Mouse (Mus musculus): Measurements from ENCODE around the gene Ccdc184. TPM values are rescaled to one million over a fixed set of nuclear protein-coding genes. Genes with fewer than 3 reads are reported as not detected.

The Ccdc184 gene
- polyA plus RNA-seq, 1 experiment from 2014 or later: 2.5 TPM

DNA sequence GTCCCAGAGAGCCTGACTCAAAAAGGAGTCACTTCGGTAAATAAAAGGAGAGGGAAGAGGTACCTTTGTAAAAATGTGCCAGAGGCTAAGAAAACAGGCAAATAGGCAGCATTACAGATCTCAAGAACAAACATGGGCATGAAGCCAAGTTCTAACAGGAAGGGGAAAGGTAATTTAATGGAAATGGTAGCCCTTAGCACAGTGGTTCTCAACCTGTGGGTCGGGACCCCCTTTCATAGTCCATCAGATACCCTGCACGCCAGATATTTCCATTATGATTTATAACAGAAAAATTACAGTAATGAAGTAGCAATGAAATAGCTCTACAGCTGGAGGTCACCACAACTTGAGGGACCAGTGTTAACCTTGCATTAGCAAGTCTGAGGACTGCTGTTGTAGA is 10.4 kb downstream of the Ccdc184 start:
- no peak overlapping the region for H3K9ac ChIP-seq (ENCODE audit: low read depth, low read length)
- no peak overlapping the region for H3K4me3 ChIP-seq (ENCODE audit: low read depth, low read length)
- WGBS: 64% methylated on average over 3 of the region's 3 CpGs
- H3K4me2 ChIP-seq (ENCODE audit: low read depth, low read length): no peak overlapping the region
- no peak for ATAC-seq (ENCODE audit: low read depth)
- no peaks in the 10 kb centered on the region for H3K9me3 ChIP-seq (ENCODE audit: control insufficient read depth, low read length)
- H3K27ac ChIP-seq (replicated peaks; ENCODE audit: low read depth, low read length): no peak overlapping the region
- no peaks in the 10 kb centered on the region for H3K36me3 ChIP-seq (ENCODE audit: control insufficient read depth, insufficient read depth, low read length)
- no peaks in the 10 kb centered on the region for H3K4me1 ChIP-seq (ENCODE audit: control insufficient read depth, insufficient read depth, low read length)
- no peak for DNase-seq (ENCODE audit: low spot score)
- peaks cover 19% of the 10 kb centered on the region for H3K27me3 ChIP-seq (replicated peaks; ENCODE audit: control insufficient read depth, insufficient read depth, low read length)

DNA sequence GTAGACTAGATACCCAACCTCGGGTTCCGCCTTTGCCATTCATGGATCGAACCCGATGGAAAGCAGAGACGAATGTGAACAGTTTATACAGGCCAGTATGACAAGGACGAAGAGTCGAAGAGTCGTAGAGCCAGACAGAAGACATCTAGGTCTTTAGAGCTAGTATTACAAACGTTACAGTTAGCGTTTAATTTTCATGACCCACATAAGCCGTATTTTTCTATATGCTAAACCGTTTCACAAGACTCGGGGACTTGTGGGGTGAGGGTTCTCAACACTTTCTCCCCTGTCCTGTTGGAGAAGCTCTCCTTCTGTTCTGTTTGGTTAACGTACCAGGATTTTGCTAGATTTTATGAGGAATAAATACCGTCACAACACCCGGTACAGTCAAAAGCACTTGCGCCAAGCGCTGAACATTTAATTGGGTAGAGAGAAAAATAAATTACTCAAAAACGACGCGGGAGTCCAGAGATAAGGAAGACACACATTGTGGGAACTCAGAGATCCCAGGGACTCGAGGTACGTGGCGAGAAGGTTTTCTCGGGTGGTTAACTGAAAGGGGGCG is 13.7 kb downstream of the Ccdc184 start:
- H3K27me3 ChIP-seq (replicated peaks; ENCODE audit: control insufficient read depth, insufficient read depth, low read length): peaks cover 12% of the 10 kb centered on the region
- H3K4me1 ChIP-seq (ENCODE audit: control insufficient read depth, insufficient read depth, low read length): no peaks in the 10 kb centered on the region
- 6% methylated on average over 26 of the region's 26 CpGs for WGBS
- H3K4me2 ChIP-seq (ENCODE audit: low read depth, low read length): peak overlapping the region; percentile 62
- no peak for DNase-seq (ENCODE audit: low spot score)
- ATAC-seq (ENCODE audit: low read depth): no peak
- H3K4me3 ChIP-seq (ENCODE audit: low read depth, low read length): peak overlapping the region; percentile 55
- H3K27ac ChIP-seq (replicated peaks; ENCODE audit: low read depth, low read length): peak overlapping the region; percentile 65; the same call in 1 of the 2 replicates
- H3K9ac ChIP-seq (ENCODE audit: low read depth, low read length): peak overlapping the region; percentile 41; the same call in 1 of the 2 replicates
- H3K36me3 ChIP-seq (ENCODE audit: control insufficient read depth, insufficient read depth, low read length): no peaks in the 10 kb centered on the region
- no peaks in the 10 kb centered on the region for H3K9me3 ChIP-seq (ENCODE audit: control insufficient read depth, low read length)

DNA sequence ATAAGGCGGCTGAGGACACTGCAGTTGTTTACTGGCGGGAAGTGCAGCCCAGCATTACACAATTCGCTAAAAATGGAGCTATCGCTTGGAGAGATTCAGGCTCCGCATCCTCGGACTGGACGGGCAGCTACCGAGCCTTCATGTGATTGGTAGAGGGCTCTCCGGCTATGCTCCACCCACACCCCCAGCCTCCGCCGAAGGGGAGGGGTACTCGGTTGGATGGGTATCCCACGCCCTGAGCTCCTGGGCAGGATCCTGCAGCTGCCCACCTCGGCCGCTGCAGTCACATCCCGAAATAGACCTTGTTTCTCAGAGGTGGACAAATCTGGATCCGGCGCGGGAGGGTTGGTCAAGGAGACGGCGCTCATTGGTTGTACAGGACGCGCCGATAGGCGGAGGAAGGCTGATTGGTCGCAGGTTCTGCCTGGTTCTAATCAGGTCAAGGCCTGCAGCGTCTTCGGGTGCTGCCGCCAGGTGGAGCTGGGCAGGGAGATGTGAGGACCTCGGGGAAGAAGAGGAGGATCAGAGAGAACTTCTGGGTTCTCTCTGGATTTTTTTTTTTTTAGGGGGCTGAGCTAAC is 14.3 kb downstream of the Ccdc184 start:
- Histone ChIP-seq H3K27ac (replicated peaks; ENCODE audit: low read depth, low read length) (peak overlapping the region; percentile 65; the same call in 1 of the 2 replicates), H3K4me1 (ENCODE audit: control insufficient read depth, insufficient read depth, low read length) (no peaks in the 10 kb centered on the region), H3K9me3 (ENCODE audit: control insufficient read depth, low read length) (no peaks in the 10 kb centered on the region), H3K4me2 (ENCODE audit: low read depth, low read length) (peak overlapping the region; percentile 62), H3K9ac (ENCODE audit: low read depth, low read length) (peak overlapping the region; percentile 41; the same call in 1 of the 2 replicates), H3K36me3 (ENCODE audit: control insufficient read depth, insufficient read depth, low read length) (no peaks in the 10 kb centered on the region), H3K27me3 (replicated peaks; ENCODE audit: control insufficient read depth, insufficient read depth, low read length) (peaks cover 12% of the 10 kb centered on the region), H3K4me3 (ENCODE audit: low read depth, low read length) (peak overlapping the region; percentile 55)
- DNase-seq (ENCODE audit: low spot score) (peak; percentile 94), ATAC-seq (ENCODE audit: low read depth) (peak; percentile 98)
- WGBS: under 1% methylated on average over 27 of the region's 30 CpGs

DNA sequence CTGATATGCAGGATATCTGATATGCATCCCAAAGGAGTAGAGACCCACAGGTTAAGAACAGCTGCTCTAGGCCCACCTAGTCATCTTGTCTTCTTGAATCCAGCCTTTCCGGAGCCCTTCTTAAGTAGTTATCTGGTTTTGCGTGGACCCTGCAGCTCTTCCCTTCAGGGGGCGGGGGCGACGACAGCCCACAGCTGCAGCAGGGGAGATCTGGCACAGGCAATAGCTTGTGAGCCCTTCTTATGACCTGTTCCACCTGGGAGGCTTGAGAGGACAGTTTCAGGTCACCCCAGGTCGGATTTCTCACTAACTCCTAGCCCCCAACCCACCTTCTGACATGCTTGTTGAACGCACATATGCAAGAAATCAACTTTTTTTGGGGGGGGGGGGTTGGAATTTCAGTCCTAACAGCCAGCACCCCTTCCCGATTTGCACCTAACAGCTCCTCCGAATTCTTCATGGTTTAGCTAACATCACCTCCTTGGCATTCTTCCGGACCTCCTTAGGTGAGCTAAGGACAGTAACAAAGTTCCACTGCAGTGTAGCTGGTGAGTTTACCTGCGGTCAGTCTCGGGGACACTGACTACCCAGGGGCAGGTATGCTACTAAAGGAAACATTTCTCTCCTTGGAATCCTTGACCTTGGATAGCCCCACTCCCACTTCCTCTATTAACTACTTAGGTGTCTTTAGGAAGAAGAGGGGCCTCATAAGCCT is 15.1 kb downstream of the Ccdc184 start:
- Histone ChIP-seq H3K9me3 (ENCODE audit: control insufficient read depth, low read length) (no peaks in the 10 kb centered on the region), H3K27me3 (replicated peaks; ENCODE audit: control insufficient read depth, insufficient read depth, low read length) (peaks cover 9% of the 10 kb centered on the region; the same call in 1 of the 2 replicates), H3K4me3 (ENCODE audit: low read depth, low read length) (0 out of 2 replicates have a peak overlapping the region, but pooled peaks have one; percentile 55), H3K27ac (replicated peaks; ENCODE audit: low read depth, low read length) (no peak overlapping the region), H3K36me3 (ENCODE audit: control insufficient read depth, insufficient read depth, low read length) (no peaks in the 10 kb centered on the region), H3K4me1 (ENCODE audit: control insufficient read depth, insufficient read depth, low read length) (no peaks in the 10 kb centered on the region), H3K4me2 (ENCODE audit: low read depth, low read length) (peak overlapping the region; percentile 62; the same call in 1 of the 2 replicates), H3K9ac (ENCODE audit: low read depth, low read length) (no peak overlapping the region)
- no peak for ATAC-seq (ENCODE audit: low read depth)
- DNase-seq (ENCODE audit: low spot score): no peak
- WGBS: 65% methylated on average over 12 of the region's 12 CpGs

DNA sequence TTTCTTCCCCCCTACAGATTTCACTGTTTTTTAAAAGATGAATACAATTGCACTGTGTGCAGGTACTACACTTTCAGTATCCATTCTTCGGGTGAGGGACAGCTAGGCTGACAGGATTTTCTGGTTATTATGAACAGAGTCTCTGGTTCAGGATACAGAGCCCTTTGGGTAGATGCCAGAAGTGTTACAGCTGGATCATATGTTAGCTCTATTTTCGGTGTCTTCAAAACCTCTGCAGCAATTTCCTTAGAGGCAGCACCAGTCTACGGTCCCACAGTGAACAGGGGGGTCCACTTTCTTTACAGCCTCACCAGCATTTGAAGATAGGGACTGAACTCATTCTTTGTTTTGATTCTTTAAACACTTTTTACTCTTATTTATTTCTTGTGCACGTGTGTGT is 17.5 kb downstream of the Ccdc184 start:
- WGBS: 46% methylated on average over 4 of the region's 4 CpGs
- H3K27ac ChIP-seq (replicated peaks; ENCODE audit: low read depth, low read length): no peak overlapping the region
- H3K4me3 ChIP-seq (ENCODE audit: low read depth, low read length): no peak overlapping the region
- no peak for ATAC-seq (ENCODE audit: low read depth)
- H3K27me3 ChIP-seq (replicated peaks; ENCODE audit: control insufficient read depth, insufficient read depth, low read length): 0 out of 2 replicates have a peak, but pooled peaks cover 6% of the 10 kb centered on the region
- H3K9ac ChIP-seq (ENCODE audit: low read depth, low read length): no peak overlapping the region
- peak; percentile 70 for DNase-seq (ENCODE audit: low spot score)
- no peaks in the 10 kb centered on the region for H3K9me3 ChIP-seq (ENCODE audit: control insufficient read depth, low read length)
- no peak overlapping the region for H3K4me2 ChIP-seq (ENCODE audit: low read depth, low read length)
- no peaks in the 10 kb centered on the region for H3K4me1 ChIP-seq (ENCODE audit: control insufficient read depth, insufficient read depth, low read length)
- no peaks in the 10 kb centered on the region for H3K36me3 ChIP-seq (ENCODE audit: control insufficient read depth, insufficient read depth, low read length)

DNA sequence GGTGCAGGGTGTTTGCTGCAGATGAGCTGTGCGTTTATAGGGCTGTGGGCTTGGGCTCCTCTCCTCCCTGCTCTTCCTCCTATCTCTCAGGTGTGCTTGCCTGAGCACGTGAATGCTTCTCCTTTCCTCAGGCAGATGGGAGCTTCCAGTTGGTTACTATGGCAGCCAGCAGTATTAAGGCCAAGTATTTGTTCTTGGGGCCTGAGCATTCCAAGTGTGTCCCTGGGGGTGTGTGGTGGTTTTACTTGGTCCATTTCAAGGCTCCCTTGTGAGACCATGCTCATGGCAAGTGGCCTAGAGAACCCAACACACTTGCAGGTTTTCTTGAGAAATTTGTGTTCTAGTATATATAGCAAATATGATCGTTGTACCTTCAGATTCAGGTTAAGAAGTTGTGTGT is 28.5 kb downstream of the Ccdc184 start, which contains the start of gene Olfr288:
Olfr288 (minus strand) TSS at position 101 of the 400 bp plus-strand sequence.
- H3K4me3 ChIP-seq (ENCODE audit: low read depth, low read length): no peak within 1 kb of the TSS
- 76% methylated on average over 3 of the region's 3 CpGs for WGBS

DNA sequence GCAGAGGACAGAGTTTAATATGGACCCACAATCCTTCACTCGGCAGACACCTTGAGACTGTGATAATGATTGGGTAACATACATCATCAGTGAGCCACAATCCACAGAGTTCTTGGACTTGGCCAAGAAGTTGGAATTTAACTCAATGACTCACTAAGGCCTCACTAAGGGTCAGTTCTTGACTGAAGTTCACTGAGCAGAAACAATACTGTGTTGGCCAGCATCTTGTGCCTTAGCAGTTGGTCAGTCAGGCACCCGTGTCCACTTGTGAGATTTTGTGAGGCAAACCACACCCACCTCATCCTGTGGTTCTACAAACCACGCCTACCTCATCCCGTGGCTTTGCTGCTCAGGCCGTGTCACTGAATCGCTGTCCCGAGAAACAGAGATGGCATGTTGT is 42.7 kb downstream of the Ccdc184 start:
- no peaks in the 10 kb centered on the region for H3K36me3 ChIP-seq (ENCODE audit: control insufficient read depth, insufficient read depth, low read length)
- no peaks in the 10 kb centered on the region for H3K27me3 ChIP-seq (replicated peaks; ENCODE audit: control insufficient read depth, insufficient read depth, low read length)
- H3K4me2 ChIP-seq (ENCODE audit: low read depth, low read length): no peak overlapping the region
- DNase-seq (ENCODE audit: low spot score) (no peak), ATAC-seq (ENCODE audit: low read depth) (no peak)
- H3K27ac ChIP-seq (replicated peaks; ENCODE audit: low read depth, low read length): no peak overlapping the region
- H3K9me3 ChIP-seq (ENCODE audit: control insufficient read depth, low read length): no peaks in the 10 kb centered on the region
- no peaks in the 10 kb centered on the region for H3K4me1 ChIP-seq (ENCODE audit: control insufficient read depth, insufficient read depth, low read length)
- H3K9ac ChIP-seq (ENCODE audit: low read depth, low read length): no peak overlapping the region
- no peak overlapping the region for H3K4me3 ChIP-seq (ENCODE audit: low read depth, low read length)
- 82% methylated on average over 7 of the region's 7 CpGs for WGBS

More for the DNA sequence above, 28.5 kb downstream of the Ccdc184 start, which contains the start of gene Olfr288:
- H3K27ac ChIP-seq (replicated peaks; ENCODE audit: low read depth, low read length): no peak within 1 kb of the TSS
- no peaks in the 10 kb centered on the region for H3K36me3 ChIP-seq (ENCODE audit: control insufficient read depth, insufficient read depth, low read length)
- H3K27me3 ChIP-seq (replicated peaks; ENCODE audit: control insufficient read depth, insufficient read depth, low read length): no peaks in the 10 kb centered on the region
- 0 out of 2 replicates have a peak, but pooled peaks cover 5% of the 10 kb centered on the region for H3K9me3 ChIP-seq (ENCODE audit: control insufficient read depth, low read length)
- no peak for DNase-seq (ENCODE audit: low spot score)
- ATAC-seq (ENCODE audit: low read depth): no peak
- H3K4me2 ChIP-seq (ENCODE audit: low read depth, low read length): no peak within 1 kb of the TSS
- H3K9ac ChIP-seq (ENCODE audit: low read depth, low read length): no peak within 1 kb of the TSS
- H3K4me1 ChIP-seq (ENCODE audit: control insufficient read depth, insufficient read depth, low read length): no peaks in the 10 kb centered on the region

DNA sequence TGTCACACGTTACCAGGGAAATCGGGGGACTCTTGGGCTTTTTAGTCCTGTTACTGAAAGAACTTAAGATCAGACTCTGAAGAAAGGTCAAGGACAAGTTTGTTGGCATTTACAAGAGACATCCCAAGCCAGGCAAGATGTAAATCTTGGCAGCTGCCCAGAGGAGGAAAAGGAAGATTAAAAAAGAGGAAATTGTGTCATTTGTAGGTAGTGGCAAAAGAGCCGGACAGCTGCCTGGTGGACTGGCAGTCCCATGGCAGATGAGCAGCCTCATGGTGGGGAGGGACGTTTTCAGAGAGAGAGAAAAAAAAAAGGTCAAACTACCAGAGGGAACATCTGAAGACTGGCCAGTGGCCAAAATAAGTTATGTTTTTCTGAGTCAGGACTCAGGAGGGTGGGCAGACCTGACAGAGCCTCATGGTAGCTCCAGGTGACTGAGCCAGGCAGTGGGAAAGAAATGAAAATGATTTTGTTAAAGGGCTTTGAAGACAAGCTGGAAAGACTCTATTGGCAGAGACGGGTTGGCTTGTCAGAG is 46.4 kb downstream of the Ccdc184 start:
- Histone ChIP-seq H3K9me3 (ENCODE audit: control insufficient read depth, low read length) (no peaks in the 10 kb centered on the region), H3K4me1 (ENCODE audit: control insufficient read depth, insufficient read depth, low read length) (no peaks in the 10 kb centered on the region)
- WGBS: 67% methylated on average over 5 of the region's 5 CpGs

More for the DNA sequence above, 46.4 kb downstream of the Ccdc184 start:
- H3K27me3 ChIP-seq (replicated peaks; ENCODE audit: control insufficient read depth, insufficient read depth, low read length): no peaks in the 10 kb centered on the region
- ATAC-seq (ENCODE audit: low read depth) (no peak), DNase-seq (ENCODE audit: low spot score) (no peak)
- H3K9ac ChIP-seq (ENCODE audit: low read depth, low read length): no peak overlapping the region
- H3K4me2 ChIP-seq (ENCODE audit: low read depth, low read length): no peak overlapping the region
- H3K27ac ChIP-seq (replicated peaks; ENCODE audit: low read depth, low read length): no peak overlapping the region
- no peak overlapping the region for H3K4me3 ChIP-seq (ENCODE audit: low read depth, low read length)
- no peaks in the 10 kb centered on the region for H3K36me3 ChIP-seq (ENCODE audit: control insufficient read depth, insufficient read depth, low read length)
